Mouse (Mus musculus): ENCODE measurements around the gene Tmem136. TPM values are rescaled to one million over a fixed set of nuclear protein-coding genes. Genes with fewer than 3 reads are reported as not detected.

The Tmem136 gene
- polyA plus RNA-seq (2015; fragmentation: Nextera tagmentation; extraction: Ambion mirVana) = 9.2 and 11.4 TPM in 2 replicates

- WGBS = 4% methylated on average over 55 of the region's 55 CpGs
- H3K9ac ChIP-seq (ENCODE audit: low read depth, low read length) = peak within 1 kb of the TSS; percentile 97
- peaks cover 8% of the 10 kb centered on the region; the same call in 1 of the 2 replicates for H3K4me1 ChIP-seq (ENCODE audit: control insufficient read depth, insufficient read depth, low read depth, low read length)
- H3K4me3 ChIP-seq (ENCODE audit: low read length) = peak within 1 kb of the TSS; percentile 98
- ATAC-seq = peak; percentile 99
- H3K27me3 ChIP-seq (replicated peaks; ENCODE audit: control insufficient read depth, insufficient read depth, low read length) = no peaks in the 10 kb centered on the region
- no peaks in the 10 kb centered on the region for H3K9me3 ChIP-seq (ENCODE audit: control insufficient read depth, low read length)
- no peaks in the 10 kb centered on the region for H3K36me3 ChIP-seq (ENCODE audit: control insufficient read depth, insufficient read depth, low read length)
- H3K27ac ChIP-seq (ENCODE audit: low read depth, low read length) = peak within 1 kb of the TSS; percentile 72
- H3K4me2 ChIP-seq (ENCODE audit: low read length) = peak within 1 kb of the TSS; percentile 69
Observed at GRCm38 (mm10) chr9:43116134-43116996, at the start of gene Tmem136. TSS of gene Tmem136 (minus strand) at chr9:43116570.

GRCm38 (mm10) chr9:43155960-43156359 is 39.6 kb upstream of the Tmem136 start:
- Histone ChIP-seq H3K4me1 (ENCODE audit: control insufficient read depth, insufficient read depth, low read depth, low read length) (no peaks in the 10 kb centered on the region), H3K36me3 (ENCODE audit: control insufficient read depth, insufficient read depth, low read length) (no peaks in the 10 kb centered on the region), H3K4me3 (ENCODE audit: low read length) (no peak overlapping the region), H3K9me3 (ENCODE audit: control insufficient read depth, low read length) (no peaks in the 10 kb centered on the region), H3K4me2 (ENCODE audit: low read length) (no peak overlapping the region), H3K27me3 (replicated peaks; ENCODE audit: control insufficient read depth, insufficient read depth, low read length) (no peaks in the 10 kb centered on the region), H3K9ac (ENCODE audit: low read depth, low read length) (no peak overlapping the region), H3K27ac (ENCODE audit: low read depth, low read length) (no peak overlapping the region)
- no peak for ATAC-seq
- WGBS = 81% methylated on average over 6 of the region's 6 CpGs

- Histone ChIP-seq H3K27ac (ENCODE audit: low read depth, low read length) (no peak overlapping the region), H3K9ac (ENCODE audit: low read depth, low read length) (no peak overlapping the region), H3K27me3 (replicated peaks; ENCODE audit: control insufficient read depth, insufficient read depth, low read length) (no peaks in the 10 kb centered on the region), H3K36me3 (ENCODE audit: control insufficient read depth, insufficient read depth, low read length) (no peaks in the 10 kb centered on the region), H3K4me3 (ENCODE audit: low read length) (no peak overlapping the region), H3K9me3 (ENCODE audit: control insufficient read depth, low read length) (no peaks in the 10 kb centered on the region), H3K4me2 (ENCODE audit: low read length) (no peak overlapping the region), H3K4me1 (ENCODE audit: control insufficient read depth, insufficient read depth, low read depth, low read length) (no peaks in the 10 kb centered on the region)
- WGBS = 81% methylated on average over 6 of the region's 6 CpGs
- ATAC-seq = no peak
Observed at GRCm38 (mm10) chr9:43151779-43152178, 35.4 kb upstream of the Tmem136 start.

GRCm38 (mm10) chr9:43150957-43151356 is 34.6 kb upstream of the Tmem136 start:
- Histone ChIP-seq H3K9me3 (ENCODE audit: control insufficient read depth, low read length) (no peaks in the 10 kb centered on the region), H3K27me3 (replicated peaks; ENCODE audit: control insufficient read depth, insufficient read depth, low read length) (no peaks in the 10 kb centered on the region), H3K4me2 (ENCODE audit: low read length) (no peak overlapping the region), H3K36me3 (ENCODE audit: control insufficient read depth, insufficient read depth, low read length) (no peaks in the 10 kb centered on the region), H3K27ac (ENCODE audit: low read depth, low read length) (no peak overlapping the region), H3K9ac (ENCODE audit: low read depth, low read length) (no peak overlapping the region), H3K4me3 (ENCODE audit: low read length) (no peak overlapping the region), H3K4me1 (ENCODE audit: control insufficient read depth, insufficient read depth, low read depth, low read length) (no peaks in the 10 kb centered on the region)
- ATAC-seq = no peak
- 76% methylated on average over 9 of the region's 9 CpGs for WGBS

GRCm38 (mm10) chr9:43150075-43150474 is 33.7 kb upstream of the Tmem136 start:
- no peaks in the 10 kb centered on the region for H3K9me3 ChIP-seq (ENCODE audit: control insufficient read depth, low read length)
- no peak overlapping the region for H3K9ac ChIP-seq (ENCODE audit: low read depth, low read length)
- WGBS = 56% methylated on average over 10 of the region's 10 CpGs
- no peaks in the 10 kb centered on the region for H3K27me3 ChIP-seq (replicated peaks; ENCODE audit: control insufficient read depth, insufficient read depth, low read length)
- H3K36me3 ChIP-seq (ENCODE audit: control insufficient read depth, insufficient read depth, low read length) = no peaks in the 10 kb centered on the region
- H3K27ac ChIP-seq (ENCODE audit: low read depth, low read length) = no peak overlapping the region
- ATAC-seq = no peak
- H3K4me2 ChIP-seq (ENCODE audit: low read length) = no peak overlapping the region
- H3K4me3 ChIP-seq (ENCODE audit: low read length) = no peak overlapping the region
- no peaks in the 10 kb centered on the region for H3K4me1 ChIP-seq (ENCODE audit: control insufficient read depth, insufficient read depth, low read depth, low read length)

- Histone ChIP-seq H3K4me2 (ENCODE audit: low read length) (no peak overlapping the region), H3K9ac (ENCODE audit: low read depth, low read length) (no peak overlapping the region), H3K36me3 (ENCODE audit: control insufficient read depth, insufficient read depth, low read length) (no peaks in the 10 kb centered on the region), H3K4me1 (ENCODE audit: control insufficient read depth, insufficient read depth, low read depth, low read length) (no peaks in the 10 kb centered on the region), H3K27ac (ENCODE audit: low read depth, low read length) (no peak overlapping the region), H3K9me3 (ENCODE audit: control insufficient read depth, low read length) (no peaks in the 10 kb centered on the region), H3K4me3 (ENCODE audit: low read length) (no peak overlapping the region), H3K27me3 (replicated peaks; ENCODE audit: control insufficient read depth, insufficient read depth, low read length) (no peaks in the 10 kb centered on the region)
- no peak for ATAC-seq
- WGBS = 91% methylated on average over 3 of the region's 3 CpGs
Observed at GRCm38 (mm10) chr9:43149498-43149897, 33.1 kb upstream of the Tmem136 start.

- Histone ChIP-seq H3K9me3 (ENCODE audit: control insufficient read depth, low read length) (no peaks in the 10 kb centered on the region), H3K4me2 (ENCODE audit: low read length) (no peak overlapping the region), H3K9ac (ENCODE audit: low read depth, low read length) (no peak overlapping the region), H3K27me3 (replicated peaks; ENCODE audit: control insufficient read depth, insufficient read depth, low read length) (no peaks in the 10 kb centered on the region), H3K4me1 (ENCODE audit: control insufficient read depth, insufficient read depth, low read depth, low read length) (no peaks in the 10 kb centered on the region), H3K36me3 (ENCODE audit: control insufficient read depth, insufficient read depth, low read length) (no peaks in the 10 kb centered on the region), H3K27ac (ENCODE audit: low read depth, low read length) (no peak overlapping the region), H3K4me3 (ENCODE audit: low read length) (no peak overlapping the region)
- 86% methylated on average over 4 of the region's 4 CpGs for WGBS
- no peak for ATAC-seq
Observed at GRCm38 (mm10) chr9:43145196-43145595, 28.8 kb upstream of the Tmem136 start.

GRCm38 (mm10) chr9:43144206-43144810 is 27.9 kb upstream of the Tmem136 start:
- Histone ChIP-seq H3K36me3 (ENCODE audit: control insufficient read depth, insufficient read depth, low read length) (no peaks in the 10 kb centered on the region), H3K4me2 (ENCODE audit: low read length) (no peak overlapping the region), H3K27me3 (replicated peaks; ENCODE audit: control insufficient read depth, insufficient read depth, low read length) (no peaks in the 10 kb centered on the region), H3K4me1 (ENCODE audit: control insufficient read depth, insufficient read depth, low read depth, low read length) (no peaks in the 10 kb centered on the region), H3K27ac (ENCODE audit: low read depth, low read length) (no peak overlapping the region), H3K4me3 (ENCODE audit: low read length) (no peak overlapping the region), H3K9ac (ENCODE audit: low read depth, low read length) (no peak overlapping the region), H3K9me3 (ENCODE audit: control insufficient read depth, low read length) (no peaks in the 10 kb centered on the region)
- ATAC-seq = no peak
- WGBS = 75% methylated on average over 12 of the region's 12 CpGs

- Histone ChIP-seq H3K4me1 (ENCODE audit: control insufficient read depth, insufficient read depth, low read depth, low read length) (no peaks in the 10 kb centered on the region), H3K27me3 (replicated peaks; ENCODE audit: control insufficient read depth, insufficient read depth, low read length) (no peaks in the 10 kb centered on the region), H3K36me3 (ENCODE audit: control insufficient read depth, insufficient read depth, low read length) (no peaks in the 10 kb centered on the region), H3K4me3 (ENCODE audit: low read length) (no peak overlapping the region), H3K4me2 (ENCODE audit: low read length) (no peak overlapping the region), H3K9me3 (ENCODE audit: control insufficient read depth, low read length) (no peaks in the 10 kb centered on the region), H3K9ac (ENCODE audit: low read depth, low read length) (no peak overlapping the region), H3K27ac (ENCODE audit: low read depth, low read length) (no peak overlapping the region)
- WGBS = 9% methylated on average over 4 of the region's 4 CpGs
- ATAC-seq = no peak
Observed at GRCm38 (mm10) chr9:43141839-43142238, 25.5 kb upstream of the Tmem136 start.
